Mouse (Mus musculus) ES-E14 (cell line): ENCODE results near the gene Taf15. TPM values are rescaled to one million over a fixed set of nuclear protein-coding genes. Genes with fewer than 3 reads are reported as not detected.

Experiments used
- DNase-seq: peaks from one replicate; pipeline ENCODE4 v3.0.0-alpha.2; 2013; ENCODE audit warnings: low read depth, low spot score
- H3K27ac ChIP-seq: 2 replicates; pipeline ENCODE4 v1.5.1; 2012; ENCODE audit warnings: low read depth, mild to moderate bottlenecking, low read length, moderate library complexity, mixed read lengths; ENCODE audit not compliant: poor library complexity, insufficient read depth, severe bottlenecking
- H3K36me3 ChIP-seq: 2 replicates; pipeline ENCODE4 v1.6.1; 2012; ENCODE audit warnings: mild to moderate bottlenecking, low read length, moderate library complexity, mixed read lengths; ENCODE audit not compliant: control insufficient read depth, poor library complexity, insufficient read depth, severe bottlenecking
- H3K4me1 ChIP-seq, 2 experiments: fragments of 150-350 bp in 1 of 2; sonication (generic) in 1 of 2; 2 replicates each; pipeline ENCODE4 v1.6.1; 2012; ENCODE audit warnings: low read length in 2 of 2, mild to moderate bottlenecking in 1 of 2, mixed read lengths in 1 of 2; ENCODE audit not compliant: control insufficient read depth in 2 of 2, insufficient read depth in 2 of 2, poor library complexity in 1 of 2
- H3K4me3 ChIP-seq, 2 experiments: fragments of 150-350 bp in 1 of 2; sonication (generic) in 1 of 2; 2 replicates each; pipeline ENCODE4 v1.5.1; 2012; ENCODE audit warnings: low read length in 2 of 2, low read depth in 1 of 2, mild to moderate bottlenecking in 1 of 2, mixed read lengths in 1 of 2; ENCODE audit not compliant: insufficient read depth in 1 of 2, poor library complexity in 1 of 2, severe bottlenecking in 1 of 2
- H3K9ac ChIP-seq: 2 replicates; pipeline ENCODE4 v1.6.1; 2012; ENCODE audit warnings: low read depth, mild to moderate bottlenecking, low read length, mixed read lengths; ENCODE audit not compliant: poor library complexity, insufficient read depth, severe bottlenecking
- H3K9me3 ChIP-seq: fragments of 150-350 bp; sonication (generic); 2 replicates; pipeline ENCODE4 v1.6.1; 2012; ENCODE audit warnings: low read depth, mild to moderate bottlenecking, low read length; ENCODE audit not compliant: control insufficient read depth, insufficient read depth
- CHD2 ChIP-seq: IDR thresholded peaks from 2 replicates; pipeline ENCODE4 v1.6.1; 2014; ENCODE audit warnings: mild to moderate bottlenecking, low read depth, low read length, inconsistent platforms
- HCFC1 ChIP-seq: IDR thresholded peaks from 2 replicates; pipeline ENCODE4 v1.6.1; 2012; ENCODE audit warnings: low read length, inconsistent platforms, borderline replicate concordance; ENCODE audit not compliant: insufficient read depth
- MAFK ChIP-seq: IDR thresholded peaks from 2 replicates; pipeline ENCODE4 v1.6.1; 2014; ENCODE audit warnings: mild to moderate bottlenecking, low read depth, low read length, inconsistent platforms; ENCODE audit not compliant: insufficient read depth
- ZC3H11A ChIP-seq: IDR thresholded peaks from 2 replicates; pipeline ENCODE4 v1.6.1; 2012; ENCODE audit warnings: low read depth, mild to moderate bottlenecking, inconsistent platforms, low read length, borderline replicate concordance
- ZNF384 ChIP-seq: IDR thresholded peaks from 2 replicates; pipeline ENCODE4 v1.6.1; 2012; ENCODE audit warnings: low read depth, low read length, inconsistent platforms
- in situ Hi-C, 2 experiments: fragments of 600-800 bp; cut with MboI; formaldehyde crosslinking; loops; one replicate each; pipeline ENCODE4 v1.15.1; 2025; ENCODE audit warnings: low sequenced_read_pairs in 2 of 2, inconsistent platforms in 1 of 2; ENCODE audit not compliant: unreplicated experiment in 2 of 2
- total RNA-seq: library from RNA; depleted of rRNA; stranded (reverse); fragments of 300-350 nt; gene quantifications from 2 replicates; pipeline ENCODE4 v1.2.3, GENCODE M21; 2012

The Taf15 gene
- total RNA-seq, 1 experiment, result 53.8 TPM

DNA sequence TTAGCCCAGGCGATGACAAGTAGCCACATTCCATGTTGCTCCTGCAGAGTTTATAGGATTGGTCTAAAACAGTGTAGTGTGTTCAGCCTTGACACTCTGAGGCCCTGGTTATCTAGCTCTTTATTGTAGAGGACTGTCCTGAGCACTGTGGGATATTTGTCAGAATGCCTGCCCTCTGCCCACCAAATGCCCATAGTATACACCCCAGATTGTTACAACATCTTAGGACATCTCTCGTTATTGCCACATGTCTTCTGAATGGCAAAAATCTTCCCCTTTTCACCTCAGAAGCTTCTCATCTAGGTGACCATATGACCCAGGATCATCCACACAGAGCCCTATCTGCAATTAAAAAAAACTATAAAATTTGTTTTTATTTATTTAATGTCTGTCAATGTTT, 40.4 kb upstream of the Taf15 start:
- peaks cover 0 to 5% of the 10 kb centered on the region in 2 experiments; a peak in 1 of 4 replicates for H3K4me1 ChIP-seq
- H3K9ac ChIP-seq, result no peak overlapping the region
- in situ Hi-C loops, result no loop called here
- no peak overlapping the region for H3K27ac ChIP-seq
- no peak for DNase-seq
- no peak for TF ChIP-seq HCFC1
- no peak for TF ChIP-seq ZNF384
- no peaks in the 10 kb centered on the region for H3K36me3 ChIP-seq
- H3K9me3 ChIP-seq, result no peaks in the 10 kb centered on the region
- no peak overlapping the region for H3K4me3 ChIP-seq

DNA sequence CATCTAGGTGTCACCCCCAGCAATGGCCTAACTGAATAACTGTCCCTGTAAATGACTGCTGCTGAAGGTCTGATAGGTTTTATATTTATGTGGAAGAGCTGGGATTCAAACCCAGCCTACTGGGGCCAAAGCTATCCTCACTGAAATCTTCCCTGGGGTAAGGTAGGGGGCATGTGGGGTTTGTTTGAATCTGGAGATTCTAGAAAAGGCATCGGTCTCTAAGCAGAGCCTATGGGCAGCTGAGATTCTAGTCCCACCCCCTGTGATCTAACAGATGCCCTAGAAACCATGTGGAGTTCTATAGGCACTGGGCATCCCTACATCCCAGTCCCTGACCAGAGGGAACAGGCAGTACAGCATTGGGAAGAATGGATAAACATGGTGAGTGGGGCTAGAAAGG, 35.5 kb upstream of the Taf15 start, which contains the start of gene 1700020L24Rik:
TSS of gene 1700020L24Rik (plus strand) at position 301 of the 400 bp plus-strand sequence.
- TF ChIP-seq CHD2 (no peak), ZC3H11A (no peak), HCFC1 (no peak), MAFK (no peak), ZNF384 (no peak)
- Histone ChIP-seq H3K9me3 (no peaks in the 10 kb centered on the region), H3K4me1 (no peaks in the 10 kb centered on the region), H3K9ac (no peak within 1 kb of the TSS), H3K27ac (no peak within 1 kb of the TSS), H3K36me3 (0 out of 2 replicates have a peak, but pooled peaks cover 2% of the 10 kb centered on the region), H3K4me3 (no peak within 1 kb of the TSS)
- in situ Hi-C loops, result no loop called here
- DNase-seq, result no peak

DNA sequence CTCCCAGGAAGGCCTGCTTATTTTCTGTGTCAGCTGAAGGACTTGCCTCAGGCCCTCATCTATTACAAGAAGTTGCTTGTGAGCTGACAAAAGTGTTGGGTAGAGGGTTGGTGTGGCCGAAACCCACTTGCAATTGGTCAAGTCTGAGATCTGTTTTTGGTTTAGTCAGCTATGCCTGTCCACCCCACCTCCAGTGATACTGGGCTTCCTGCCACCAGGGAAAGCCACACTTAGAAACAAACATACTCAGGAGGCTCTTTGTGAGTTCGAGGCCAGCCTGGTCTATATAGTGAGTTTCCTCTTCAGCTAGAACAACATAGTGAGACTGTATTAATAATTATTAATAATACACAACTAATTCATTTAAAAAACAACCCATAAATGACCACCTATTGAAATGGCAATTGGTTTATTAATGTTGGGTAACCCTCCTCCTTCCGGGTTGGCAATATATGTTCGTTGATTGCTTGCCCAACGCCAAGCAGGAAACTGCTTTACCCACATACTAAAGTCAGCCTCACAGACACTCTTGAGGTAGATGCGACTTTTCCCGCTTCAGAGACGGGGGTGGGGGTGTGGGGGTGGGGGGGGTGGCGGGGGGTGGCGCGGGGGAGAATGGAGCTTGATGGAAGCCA, 33.3 kb upstream of the Taf15 start:
- Histone ChIP-seq H3K27ac (no peak overlapping the region), H3K4me1 (peaks cover 0 to 10% of the 10 kb centered on the region in 2 experiments; a peak in 2 of 4 replicates), H3K9me3 (no peaks in the 10 kb centered on the region), H3K9ac (no peak overlapping the region), H3K36me3 (0 out of 2 replicates have a peak, but pooled peaks cover 2% of the 10 kb centered on the region), H3K4me3 (peak overlapping the region in 1 of 2 experiments; percentile 66; a peak in 1 of 4 replicates)
- in situ Hi-C loops, result no loop called here
- no peak for DNase-seq
- TF ChIP-seq ZC3H11A (no peak), CHD2 (no peak), ZNF384 (no peak), MAFK (no peak)

DNA sequence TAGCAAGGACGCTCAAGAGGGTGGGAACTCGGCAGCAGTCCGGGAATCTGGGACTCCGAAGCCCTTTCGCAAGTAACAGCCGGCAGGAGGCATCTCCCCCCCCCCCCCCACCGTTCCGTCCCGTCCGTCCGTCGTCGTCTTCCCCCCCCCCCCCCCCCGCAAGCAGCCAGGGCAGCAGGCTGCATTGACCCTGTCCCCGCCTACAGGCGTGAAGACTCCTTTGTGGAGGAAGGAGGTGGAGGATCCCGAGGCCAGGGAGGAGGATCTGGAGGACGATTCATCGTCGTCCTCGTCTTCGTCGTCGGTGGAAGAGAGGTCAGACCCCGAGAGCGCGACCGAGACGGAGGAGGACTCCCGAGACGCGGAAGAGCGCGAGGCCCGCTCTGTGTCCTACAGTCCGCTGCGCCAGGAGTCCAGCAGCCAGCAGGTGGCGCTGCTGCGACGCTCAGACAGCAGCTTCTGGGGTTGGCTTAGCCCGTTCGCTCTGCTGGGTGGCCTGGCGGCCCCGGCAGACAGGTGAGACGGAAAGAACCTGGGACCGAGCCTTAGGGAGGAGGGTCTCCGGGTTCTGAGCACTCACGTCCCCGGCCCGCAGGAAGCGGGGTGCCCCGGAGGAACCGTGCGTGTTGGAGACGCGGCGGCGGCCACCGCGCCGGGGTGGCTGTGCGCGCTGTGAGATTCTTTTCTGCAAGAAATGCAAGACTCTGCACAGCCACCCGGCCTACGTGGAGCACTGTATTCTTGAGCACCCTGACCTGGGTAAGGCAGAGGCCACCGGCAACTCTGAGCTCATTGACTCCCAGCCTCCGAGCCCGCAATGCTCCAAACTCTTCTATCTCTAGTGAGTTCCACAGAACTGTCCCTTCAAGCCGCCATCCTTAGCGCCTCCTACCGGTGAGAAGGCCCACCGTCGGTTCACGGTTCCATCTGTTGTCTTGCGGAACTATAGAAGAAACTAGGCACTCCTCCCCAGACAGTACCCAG, 32.5 kb upstream of the Taf15 start:
- H3K4me3 ChIP-seq, result peak overlapping the region; percentile 66 to 76
- H3K9me3 ChIP-seq, result no peaks in the 10 kb centered on the region
- DNase-seq, result peak; percentile 91
- no peak overlapping the region for H3K27ac ChIP-seq
- no peak for TF ChIP-seq ZNF384
- TF ChIP-seq ZC3H11A, result peak; percentile 16; the same call in 1 of the 2 replicates
- in situ Hi-C loops, result no loop called here
- H3K9ac ChIP-seq, result peak overlapping the region; percentile 71
- 0 out of 2 replicates have a peak, but pooled peaks cover 2% of the 10 kb centered on the region for H3K36me3 ChIP-seq
- H3K4me1 ChIP-seq, result peaks cover 0 to 10% of the 10 kb centered on the region in 2 experiments; a peak in 2 of 4 replicates
